Mouse (Mus musculus) induced T-regulatory cell, adult 2 months (primary cell): ENCODE results near the gene Cldn19.

Source experiments
- DNase-seq: peaks from one replicate; pipeline ENCODE4 v3.0.0-alpha.2; 2012; ENCODE audit warnings: low read depth

Cldn19 gene

DNA sequence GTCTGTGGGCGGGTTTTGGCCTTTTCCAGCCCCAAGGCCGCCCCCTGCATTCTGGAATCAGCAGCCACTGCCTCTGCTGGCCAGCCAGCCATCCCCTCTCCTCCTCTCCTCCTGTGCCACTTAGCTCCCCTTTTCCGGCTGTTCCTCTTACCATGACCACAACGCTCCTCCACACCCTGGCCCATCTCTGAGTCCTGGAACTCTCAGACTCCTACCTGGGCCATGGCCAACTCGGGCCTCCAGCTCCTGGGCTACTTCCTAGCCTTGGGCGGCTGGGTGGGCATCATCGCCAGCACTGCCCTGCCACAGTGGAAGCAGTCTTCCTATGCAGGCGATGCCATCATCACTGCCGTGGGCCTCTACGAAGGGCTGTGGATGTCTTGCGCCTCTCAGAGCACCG, at the start of gene Cldn19:
Cldn19 (plus strand) TSS at position 64 of the 400 bp plus-strand sequence.
- DNase-seq, result no peak

GRCm38 (mm10) chr4:119216667-119217066, 38.5 kb upstream of the Cldn19 start:
- no peak for DNase-seq

DNA sequence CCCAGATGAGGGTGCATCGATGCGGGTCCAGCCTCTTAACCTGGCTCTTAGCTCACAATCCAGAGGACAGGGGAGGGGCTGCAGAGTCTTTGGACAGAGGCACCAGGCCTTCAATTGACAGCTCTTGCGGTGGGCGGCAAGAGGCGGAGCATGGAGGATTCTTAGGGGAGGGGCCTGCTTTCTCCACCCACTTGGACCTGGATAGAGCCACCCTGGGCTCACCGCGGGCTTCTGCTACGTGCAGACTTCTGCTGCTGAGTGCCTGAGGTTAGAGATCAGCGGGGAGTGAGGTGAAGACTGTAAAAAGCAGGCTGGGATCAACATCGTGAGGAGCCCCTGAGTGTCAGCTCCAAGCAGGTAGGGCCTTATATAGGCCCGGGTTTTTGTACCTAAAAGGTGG, 37.0 kb upstream of the Cldn19 start, which contains the start of gene Tmem269:
Tmem269 (minus strand) TSS at position 49 of the 400 bp plus-strand sequence.
- no peak for DNase-seq

DNA sequence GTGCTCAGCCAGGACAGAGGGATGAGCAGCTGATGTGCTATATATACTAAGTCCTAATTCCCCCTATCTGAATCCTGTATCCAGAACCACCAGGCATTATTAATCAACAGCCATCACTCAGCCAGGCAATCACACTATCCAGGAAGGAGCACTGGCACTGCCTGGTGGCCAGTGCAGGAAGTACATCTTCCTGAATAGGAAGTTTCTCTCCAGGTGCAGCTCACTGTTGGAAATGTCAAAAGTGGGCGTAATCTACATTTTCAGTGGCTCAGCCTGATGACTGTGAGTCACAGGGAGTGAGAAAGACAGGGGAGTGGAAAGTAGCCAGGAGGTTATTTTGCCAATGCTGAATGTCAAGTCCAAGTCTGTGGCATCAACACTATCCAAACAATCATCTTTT, 31.5 kb upstream of the Cldn19 start:
- DNase-seq, result peak; percentile 59

- no peak for DNase-seq
These were observed 30.7 kb upstream of the Cldn19 start for GRCm38 (mm10) chr4:119224534-119224933.

- DNase-seq, result no peak
These were observed 29.5 kb upstream of the Cldn19 start for GRCm38 (mm10) chr4:119225719-119226118.

DNA sequence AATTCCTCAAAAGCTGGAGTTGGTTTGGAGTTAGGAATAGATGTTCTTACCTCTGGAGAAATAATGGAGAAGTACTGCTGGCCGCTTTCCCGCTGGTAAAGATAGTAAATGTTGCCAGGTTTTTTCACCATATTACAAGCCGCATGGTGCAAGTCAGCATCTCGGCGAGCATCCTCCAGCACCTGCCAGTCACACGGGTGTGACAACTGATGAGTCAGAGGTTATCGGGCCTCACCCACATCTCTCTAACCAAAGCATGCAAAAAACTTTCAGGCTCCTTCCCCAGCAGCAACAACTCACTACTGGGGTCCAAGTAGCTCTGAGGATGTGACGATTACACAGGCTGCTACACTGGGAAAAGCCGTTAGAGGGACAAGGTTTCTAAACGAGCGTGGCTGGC, 28.5 kb upstream of the Cldn19 start:
- DNase-seq, result no peak

DNA sequence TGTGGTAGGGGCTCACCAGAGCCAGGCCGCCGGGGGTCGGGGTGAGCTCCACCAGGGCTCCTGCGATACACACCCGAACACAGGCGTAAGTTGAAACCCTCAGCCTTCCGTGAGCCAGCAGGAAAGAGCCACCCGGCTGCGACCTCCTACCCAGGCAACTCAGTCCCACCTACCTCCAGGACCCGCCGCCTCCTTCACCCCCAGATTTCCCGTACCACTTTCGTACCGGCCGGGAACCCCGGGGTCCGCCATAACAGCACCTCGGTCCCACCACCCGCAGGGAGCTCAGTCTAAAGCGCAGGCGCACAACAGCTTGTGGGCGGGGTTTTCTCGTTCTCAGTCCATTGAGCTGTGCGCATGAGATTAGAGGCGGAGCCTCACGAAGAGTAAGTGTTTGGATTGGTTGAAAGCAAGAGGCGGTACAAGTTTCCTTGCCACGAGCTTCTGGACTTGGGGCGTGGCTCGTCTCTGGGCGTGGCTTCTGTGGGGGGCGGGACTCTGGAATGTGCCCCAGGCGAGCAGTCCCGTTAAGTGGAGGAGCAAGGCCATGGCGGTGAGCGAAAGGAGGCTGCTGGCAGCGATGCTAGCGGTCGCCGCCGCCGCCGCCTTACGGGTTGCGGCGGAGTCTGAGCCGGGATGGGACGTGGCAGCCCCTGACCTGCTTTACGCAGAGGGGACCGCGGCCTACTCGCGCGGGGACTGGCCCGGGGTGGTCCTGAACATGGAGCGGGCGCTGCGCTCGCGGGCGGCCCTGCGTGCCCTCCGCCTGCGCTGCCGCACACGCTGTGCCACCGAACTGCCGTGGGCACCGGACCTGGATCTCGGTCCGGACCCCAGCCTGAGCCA, 22.6 kb upstream of the Cldn19 start, which contains the start of the genes AU022252 and P3h1:
AU022252 (minus strand) TSS at position 303 of the 846 bp plus-strand sequence.
P3h1 (plus strand) TSS at position 506 of the 846 bp plus-strand sequence.
- peak; percentile 100 for DNase-seq

GRCm38 (mm10) chr4:119233256-119233901, 21.8 kb upstream of the Cldn19 start:
- peak; percentile 51 for DNase-seq

DNA sequence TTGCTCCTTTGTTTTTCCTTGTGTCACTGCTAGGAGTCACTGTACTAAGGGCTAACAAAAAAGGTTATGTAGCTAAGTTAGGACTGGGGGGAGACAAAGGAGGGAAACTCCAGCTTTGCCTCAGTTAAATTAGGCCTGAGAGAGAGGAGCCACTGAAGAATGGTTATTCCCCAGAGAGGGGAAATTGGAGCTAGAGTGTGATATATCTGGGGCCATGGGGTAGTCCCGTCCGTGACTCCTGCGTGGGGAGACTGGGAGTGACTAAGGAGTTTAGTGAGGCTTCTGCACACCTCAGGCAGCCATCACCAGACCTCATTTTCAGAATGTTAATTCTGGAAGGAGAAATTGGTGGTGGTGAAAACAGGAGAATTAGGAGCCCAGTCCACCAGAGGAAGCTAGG, 20.9 kb upstream of the Cldn19 start:
- peak; percentile 12 for DNase-seq

DNA sequence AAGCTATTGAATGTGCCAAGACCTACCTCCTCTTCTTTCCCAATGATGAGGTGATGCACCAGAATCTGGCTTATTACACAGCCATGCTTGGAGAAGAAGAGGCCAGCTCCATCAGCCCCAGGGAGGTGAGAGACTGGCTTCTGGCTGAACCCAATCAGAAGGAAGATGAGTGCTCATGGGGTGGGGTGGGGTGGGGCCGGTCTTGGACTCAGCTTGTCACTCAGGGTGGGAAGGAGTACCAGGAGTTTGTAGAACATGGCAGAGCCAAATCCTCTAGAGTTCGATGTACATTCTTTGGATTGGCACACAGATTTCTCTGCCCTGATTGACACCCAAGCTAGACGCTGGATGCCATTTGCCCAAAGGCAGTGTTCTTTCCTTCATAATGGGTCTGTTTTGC, 16.6 kb upstream of the Cldn19 start:
- no peak for DNase-seq

DNA sequence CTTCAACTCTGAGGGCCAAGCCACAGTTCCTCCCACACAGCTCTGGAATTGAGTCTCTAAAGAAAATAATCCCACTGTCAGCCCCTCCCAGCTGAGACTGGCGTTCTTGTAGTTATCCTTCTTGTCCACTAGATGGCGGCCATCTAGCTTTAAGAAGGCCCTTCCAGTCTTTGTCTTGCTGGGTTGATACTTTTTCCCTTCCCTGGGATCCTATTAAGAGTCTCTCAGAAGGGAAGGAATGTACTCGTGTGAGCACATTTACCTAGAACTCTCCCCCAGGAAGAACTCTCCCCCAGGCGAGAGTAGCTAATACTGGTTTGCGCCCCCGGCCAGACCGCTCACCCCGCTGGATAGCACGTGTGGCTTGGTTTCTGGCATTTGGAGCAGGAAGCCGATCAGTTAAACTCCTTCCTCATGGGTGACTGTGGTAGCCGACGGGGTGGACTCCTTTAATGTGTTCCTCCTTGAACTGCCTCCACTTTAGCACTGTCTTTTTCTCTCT, 16.0 kb upstream of the Cldn19 start:
- peak; percentile 88 for DNase-seq

GRCm38 (mm10) chr4:119241664-119242063, 13.6 kb upstream of the Cldn19 start:
- DNase-seq, result no peak

DNA sequence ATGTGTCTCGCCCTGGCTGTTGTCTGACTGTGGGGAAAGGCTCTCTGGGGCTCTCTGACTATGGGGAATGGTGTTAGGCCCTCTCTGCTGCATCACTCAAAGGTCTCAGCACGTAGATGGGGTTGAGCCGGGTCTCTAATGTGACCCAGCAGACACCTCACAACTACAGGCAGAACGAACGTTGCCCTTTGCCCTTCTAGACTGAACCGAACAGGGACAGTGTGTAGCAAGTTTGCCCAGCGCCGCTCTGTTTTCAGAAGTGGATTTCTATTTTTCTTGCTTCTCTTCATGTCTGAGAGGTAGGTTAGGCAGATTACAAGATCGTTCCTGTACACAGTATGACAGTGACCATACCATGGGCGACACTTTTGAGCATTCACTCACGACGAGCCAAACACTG, 12.6 kb upstream of the Cldn19 start:
- no peak for DNase-seq

DNA sequence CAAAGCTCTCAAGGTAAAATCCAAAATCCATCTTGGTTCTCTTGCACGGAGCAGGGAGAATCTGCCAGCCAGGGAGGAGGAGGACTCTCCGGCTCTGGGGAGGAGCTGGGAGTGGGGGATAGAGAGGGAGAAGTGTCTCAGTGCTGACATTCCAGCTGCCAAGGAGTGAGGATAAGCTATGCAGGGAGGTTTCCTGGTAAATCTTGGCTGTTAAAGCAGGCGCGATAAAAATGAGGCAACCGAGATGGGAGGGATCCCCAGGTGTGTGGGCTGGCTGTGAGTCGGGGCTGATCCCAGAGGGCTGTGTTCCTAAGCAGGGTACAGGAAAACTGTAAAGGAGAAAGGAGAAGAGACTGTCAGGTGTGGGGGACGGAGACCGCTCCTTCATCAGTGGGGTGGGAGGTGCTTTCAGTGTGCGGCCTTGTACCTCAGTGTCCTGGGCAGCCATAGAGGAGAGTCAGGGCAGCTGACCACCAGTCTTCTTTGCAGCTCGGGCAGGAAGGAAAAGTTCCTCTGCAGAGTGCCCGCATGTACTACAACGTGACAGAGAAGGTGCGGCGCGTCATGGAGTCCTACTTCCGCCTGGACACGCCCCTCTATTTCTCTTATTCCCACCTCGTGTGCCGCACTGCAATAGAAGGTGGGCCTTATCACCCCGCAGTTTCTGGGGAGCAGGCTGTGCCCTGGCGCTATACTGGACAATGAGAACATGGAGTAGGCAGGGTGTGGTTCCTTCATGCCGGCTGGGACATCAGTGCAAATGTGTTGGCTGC, 10.6 kb upstream of the Cldn19 start:
- DNase-seq, result no peak

DNA sequence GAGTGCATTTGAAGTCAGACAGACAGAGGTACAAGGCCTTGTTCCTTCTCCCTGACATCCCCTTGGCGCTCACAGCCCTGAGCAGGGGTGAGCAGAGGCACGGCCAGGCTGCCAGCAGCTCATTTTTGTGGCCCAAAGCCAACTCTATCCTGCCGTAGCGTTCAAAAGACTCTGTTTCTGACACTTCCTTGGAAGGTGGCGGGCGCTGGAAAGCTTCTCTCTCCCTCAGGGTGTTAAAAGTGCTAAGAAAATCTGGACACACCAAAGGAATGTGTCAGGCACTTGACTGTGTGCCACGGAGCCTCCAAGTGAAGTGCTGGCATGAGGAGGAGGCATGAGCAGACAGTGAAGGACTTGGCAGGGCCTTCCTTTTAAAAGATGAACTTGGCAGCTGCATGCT, 9.7 kb upstream of the Cldn19 start:
- DNase-seq, result no peak

DNA sequence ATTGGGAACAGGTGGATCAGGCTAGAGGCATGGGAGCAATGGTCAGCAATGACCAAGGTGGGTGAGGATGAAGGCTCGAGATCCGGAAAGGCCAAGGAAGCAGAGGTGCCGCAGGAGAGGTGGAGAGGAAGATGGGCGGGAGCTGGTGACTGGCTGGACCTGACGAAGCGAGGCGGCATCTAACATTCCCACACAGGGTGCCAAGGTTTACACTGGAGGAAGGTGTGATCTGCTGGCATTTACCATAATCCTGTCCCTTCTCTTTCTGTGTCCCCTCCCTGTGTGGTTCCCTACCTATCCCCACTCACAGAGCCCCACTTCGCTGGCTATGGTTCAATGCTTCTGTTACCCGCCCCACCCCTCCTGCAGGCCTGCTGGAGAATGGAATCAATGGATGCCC, 9.3 kb upstream of the Cldn19 start:
- DNase-seq, result no peak

GRCm38 (mm10) chr4:119246688-119247225, 8.5 kb upstream of the Cldn19 start:
- DNase-seq, result no peak

- peak; percentile 69 for DNase-seq
These were observed 7.6 kb upstream of the Cldn19 start for GRCm38 (mm10) chr4:119247462-119248235.

- DNase-seq, result no peak
These were observed 6.7 kb upstream of the Cldn19 start for GRCm38 (mm10) chr4:119248407-119248965.
